Mouse (Mus musculus) C2C12 (cell line): ENCODE measurements around the gene Cast. TPM values are rescaled to one million over a fixed set of nuclear protein-coding genes. Genes with fewer than 3 reads are reported as not detected.

ENCODE experiments used
- H3K27me3 ChIP-seq: one replicate; pipeline ENCODE4 v1.6.1; 2011; ENCODE audit not compliant: control insufficient read depth, insufficient read depth, insufficient read length
- H3K36me3 ChIP-seq: one replicate; pipeline ENCODE4 v1.6.1; 2011; ENCODE audit not compliant: control insufficient read depth, insufficient read depth
- H3K4me3 ChIP-seq: one replicate; pipeline ENCODE4 v1.5.1; 2011; ENCODE audit warnings: mild to moderate bottlenecking, control low read depth; ENCODE audit not compliant: poor library complexity, insufficient read depth, severe bottlenecking
- H3K79me2 ChIP-seq: one replicate; pipeline ENCODE4 v1.6.1; 2011; ENCODE audit not compliant: control insufficient read depth, insufficient read depth
- H3K79me3 ChIP-seq: one replicate; pipeline ENCODE4 v1.6.1; 2011; ENCODE audit warnings: low read depth, control low read depth
- H3ac ChIP-seq: one replicate; pipeline ENCODE3; 2011; ENCODE audit warnings: low read depth; ENCODE audit not compliant: control insufficient read depth, insufficient read length
- CEBPB ChIP-seq: IDR thresholded peaks from one replicate; pipeline ENCODE4 v1.6.1; 2011; ENCODE audit warnings: low read depth, mild to moderate bottlenecking, control low read depth, moderate library complexity
- CTCF ChIP-seq: IDR thresholded peaks from one replicate; pipeline ENCODE4 v1.5.1; 2011; ENCODE audit not compliant: control insufficient read depth, insufficient read depth, insufficient read length
- FOSL1 ChIP-seq: IDR thresholded peaks from one replicate; pipeline ENCODE4 v1.8.0; 2011; ENCODE audit warnings: mild to moderate bottlenecking, low read length; ENCODE audit not compliant: poor library complexity, insufficient read depth, severe bottlenecking
- MAX ChIP-seq: IDR thresholded peaks from one replicate; pipeline ENCODE4 v1.6.1; 2011; ENCODE audit warnings: mild to moderate bottlenecking, control low read depth
- MYOD1 ChIP-seq: IDR thresholded peaks from one replicate; pipeline ENCODE4 v1.6.1; 2011; ENCODE audit warnings: low read depth; ENCODE audit not compliant: control insufficient read depth, insufficient read length
- MYOG ChIP-seq: IDR thresholded peaks from one replicate; pipeline ENCODE4 v1.6.1; 2011; ENCODE audit not compliant: control insufficient read depth, insufficient read length; ENCODE audit errors: extremely low read depth
- USF1 ChIP-seq: IDR thresholded peaks from one replicate; pipeline ENCODE4 v1.6.1; 2011; ENCODE audit warnings: low read depth, mild to moderate bottlenecking, control low read depth, moderate library complexity
- polyA plus RNA-seq: library from polyadenylated mRNA; unstranded; fragments of >200 nt; fragmentation: generic; extraction: Trizol; gene quantifications from one replicate; pipeline ENCODE4 v1.2.1, GENCODE M21; 2012; ENCODE audit warnings: missing spikeins

Cast gene
- polyA plus RNA-seq, 1 experiment = 23.7 TPM

GRCm38 (mm10) chr13:74770480-74770879 lies 38.1 kb downstream of the Cast start:
- Histone ChIP-seq H3K79me3 (peaks cover 10% of the 10 kb centered on the region), H3K79me2 (peaks cover 23% of the 10 kb centered on the region)
- no peak for TF ChIP-seq MYOD1

GRCm38 (mm10) chr13:74769871-74770270 lies 38.7 kb downstream of the Cast start:
- no peak for TF ChIP-seq MYOG
- no peak for TF ChIP-seq MYOD1
- TF ChIP-seq USF1 = no peak
- no peak for TF ChIP-seq CEBPB
- TF ChIP-seq MAX = no peak
- no peak for TF ChIP-seq FOSL1
- TF ChIP-seq CTCF = no peak
- Histone ChIP-seq H3ac (peak overlapping the region; percentile 19), H3K36me3 (no peaks in the 10 kb centered on the region), H3K4me3 (peak overlapping the region; percentile 18), H3K79me3 (peaks cover 10% of the 10 kb centered on the region), H3K27me3 (no peaks in the 10 kb centered on the region), H3K79me2 (peaks cover 23% of the 10 kb centered on the region)

More at GRCm38 (mm10) chr13:74770480-74770879, 38.1 kb downstream of the Cast start:
- Histone ChIP-seq H3K27me3 (no peaks in the 10 kb centered on the region), H3K36me3 (no peaks in the 10 kb centered on the region), H3ac (peak overlapping the region; percentile 47), H3K4me3 (peak overlapping the region; percentile 18)

- Histone ChIP-seq H3K36me3 (no peaks in the 10 kb centered on the region), H3K4me3 (no peak overlapping the region), H3K27me3 (no peaks in the 10 kb centered on the region), H3K79me3 (peaks cover 16% of the 10 kb centered on the region), H3K79me2 (peaks cover 23% of the 10 kb centered on the region), H3ac (no peak overlapping the region)
- no peak for TF ChIP-seq CTCF
- no peak for TF ChIP-seq FOSL1
- TF ChIP-seq CEBPB = no peak
- no peak for TF ChIP-seq MYOD1
- TF ChIP-seq USF1 = no peak
- no peak for TF ChIP-seq MAX
- no peak for TF ChIP-seq MYOG
These were observed 41.4 kb downstream of the Cast start for GRCm38 (mm10) chr13:74767186-74767585.

GRCm38 (mm10) chr13:74762741-74763140 lies 45.9 kb downstream of the Cast start:
- no peak overlapping the region for H3ac ChIP-seq
- TF ChIP-seq MYOD1 = no peak
- no peak for TF ChIP-seq MYOG
- no peak for TF ChIP-seq CTCF
- peaks cover 16% of the 10 kb centered on the region for H3K79me3 ChIP-seq
- H3K36me3 ChIP-seq = peaks cover 10% of the 10 kb centered on the region
- no peak overlapping the region for H3K4me3 ChIP-seq
- H3K79me2 ChIP-seq = peaks cover 19% of the 10 kb centered on the region
- H3K27me3 ChIP-seq = no peaks in the 10 kb centered on the region

- TF ChIP-seq MYOG (no peak), CTCF (no peak), USF1 (no peak), MYOD1 (no peak), FOSL1 (no peak), CEBPB (no peak), MAX (no peak)
- Histone ChIP-seq H3K79me2 (peaks cover 11% of the 10 kb centered on the region), H3ac (no peak overlapping the region), H3K4me3 (no peak overlapping the region), H3K36me3 (peaks cover 12% of the 10 kb centered on the region), H3K79me3 (peaks cover 12% of the 10 kb centered on the region), H3K27me3 (no peaks in the 10 kb centered on the region)
These were observed 49.5 kb downstream of the Cast start for GRCm38 (mm10) chr13:74759152-74759551.

GRCm38 (mm10) chr13:74743219-74743618 lies 65.4 kb downstream of the Cast start:
- Histone ChIP-seq H3K27me3 (no peaks in the 10 kb centered on the region), H3K4me3 (no peak overlapping the region), H3ac (no peak overlapping the region), H3K79me2 (no peaks in the 10 kb centered on the region), H3K79me3 (no peaks in the 10 kb centered on the region), H3K36me3 (peaks cover 37% of the 10 kb centered on the region)
- no peak for TF ChIP-seq MYOD1
